Mouse (Mus musculus) brain, embryonic 14.5 days (tissue): ENCODE measurements around the gene Tmbim6.
A peak's percentile ranks its signal among the peaks of the same experiment; 100 is the strongest.

Experiments used
- CTCF ChIP-seq: fragments of 200-500 bp; IDR thresholded peaks from 2 replicates; pipeline ENCODE4 v1.5.1; 2012; ENCODE audit warnings: inconsistent platforms, mild to moderate bottlenecking, moderate library complexity, borderline replicate concordance; ENCODE audit not compliant: insufficient read depth, insufficient read length; ENCODE audit errors: extremely low read depth
- POLR2A ChIP-seq: fragments of 200-500 bp; IDR thresholded peaks from 2 replicates; pipeline ENCODE4 v1.6.1; 2012; ENCODE audit warnings: mild to moderate bottlenecking, inconsistent platforms, borderline replicate concordance; ENCODE audit not compliant: poor library complexity, insufficient read depth, insufficient read length, severe bottlenecking; ENCODE audit errors: extremely low read depth

GRCm38 (mm10) chr15:99457606-99458401 lies 65.1 kb downstream of the Tmbim6 start, which contains the start of gene Nckap5l:
- TF ChIP-seq CTCF (no peak), POLR2A (peak; percentile 41; the same call in 1 of the 2 replicates)
